Mouse (Mus musculus) hindbrain, embryonic 12.5 days (tissue): ENCODE results near the gene Tmem258. TPM values are rescaled to one million over a fixed set of nuclear protein-coding genes. Genes with fewer than 3 reads are reported as not detected.
"Not testable (repeated sequence)": the region's sequence is repeated elsewhere in the genome, so short reads cannot be mapped to it uniquely, and the experiment has no call there.

Experiments
- ATAC-seq: fragments of 200-750 bp; cut with Nextera tagmentation; 2 replicates; pipeline ENCODE4 v1.8.0; 2017; ENCODE audit warnings: moderate TSS enrichment; ENCODE audit not compliant: low FRiP score
- H3K27ac ChIP-seq: fragments of 300-500 bp; sonication (generic); 2 replicates; pipeline ENCODE4 v1.5.1; 2016; ENCODE audit warnings: mild to moderate bottlenecking
- H3K27me3 ChIP-seq: fragments of 300-500 bp; sonication (generic); 2 replicates; pipeline ENCODE4 v1.6.1; 2016; ENCODE audit warnings: mild to moderate bottlenecking
- H3K36me3 ChIP-seq: fragments of 300-500 bp; sonication (generic); 2 replicates; pipeline ENCODE4 v1.6.1; 2016; ENCODE audit warnings: mild to moderate bottlenecking
- H3K4me1 ChIP-seq: fragments of 300-500 bp; sonication (generic); 2 replicates; pipeline ENCODE4 v1.6.1; 2016
- H3K4me2 ChIP-seq: fragments of 300-500 bp; sonication (generic); replicated peaks from 2 replicates; pipeline ENCODE4 v1.6.1; 2016; ENCODE audit warnings: mild to moderate bottlenecking
- H3K4me3 ChIP-seq: fragments of 300-500 bp; sonication (generic); 2 replicates; pipeline ENCODE4 v1.5.1; 2016; ENCODE audit warnings: mild to moderate bottlenecking
- H3K9ac ChIP-seq: fragments of 300-500 bp; sonication (generic); 2 replicates; pipeline ENCODE4 v1.6.1; 2016; ENCODE audit warnings: mild to moderate bottlenecking, moderate library complexity
- H3K9me3 ChIP-seq: fragments of 300-500 bp; sonication (generic); replicated peaks from 2 replicates; pipeline ENCODE4 v1.6.1; 2016; ENCODE audit warnings: mild to moderate bottlenecking
- WGBS: fragments of 180-500 bp; shearing (Covaris S2); methylation state at CpG from one replicate; pipeline ENCODE4 v1.1.7; 2016; 5-methylcytosine and 5-hydroxymethylcytosine counted together
- polyA plus RNA-seq: library from polyadenylated mRNA; unstranded; fragments of >200 nt; fragmentation: Nextera tagmentation; extraction: Ambion mirVana; gene quantifications from 2 replicates; pipeline ENCODE4 v1.2.1, GENCODE M21; 2016

The Tmem258 gene
- 313 and 342 TPM in 2 replicates for polyA plus RNA-seq

- under 1% methylated on average over 40 of the region's 40 CpGs for WGBS
- H3K4me2 ChIP-seq, result peak within 1 kb of the TSS; percentile 86
Observed at GRCm38 (mm10) chr19:10203848-10204615, at the start of gene Tmem258, which contains the start of gene Fen1. TSS of gene Tmem258 (plus strand) at chr19:10204014. TSS of gene Fen1 (minus strand) at chr19:10204169.

GRCm38 (mm10) chr19:10157725-10158124, 46.1 kb upstream of the Tmem258 start:
- WGBS, result 70% methylated on average over 2 of the region's 2 CpGs
- Histone ChIP-seq H3K4me3 (no peak overlapping the region), H3K27ac (no peak overlapping the region), H3K9me3 (no peaks in the 10 kb centered on the region), H3K9ac (no peak overlapping the region), H3K27me3 (no peaks in the 10 kb centered on the region), H3K4me2 (no peak overlapping the region), H3K36me3 (no peaks in the 10 kb centered on the region), H3K4me1 (no peaks in the 10 kb centered on the region)
- ATAC-seq, result no peak

More at GRCm38 (mm10) chr19:10203848-10204615, at the start of gene Tmem258, which contains the start of gene Fen1:
- H3K4me3 ChIP-seq, result peak within 1 kb of the TSS; percentile 82
- no peaks in the 10 kb centered on the region for H3K27me3 ChIP-seq
- no peaks in the 10 kb centered on the region for H3K9me3 ChIP-seq
- peak within 1 kb of the TSS; percentile 73 for H3K27ac ChIP-seq
- ATAC-seq, result peak; percentile 92
- peak within 1 kb of the TSS; percentile 80 for H3K9ac ChIP-seq
- H3K36me3 ChIP-seq, result peaks cover 49% of the 10 kb centered on the region
- peaks cover 17% of the 10 kb centered on the region for H3K4me1 ChIP-seq

- H3K4me3 ChIP-seq, result no peak overlapping the region
- H3K4me2 ChIP-seq, result no peak overlapping the region
- H3K36me3 ChIP-seq, result no peaks in the 10 kb centered on the region
- no peak for ATAC-seq
- no peaks in the 10 kb centered on the region for H3K9me3 ChIP-seq
- H3K27me3 ChIP-seq, result no peaks in the 10 kb centered on the region
- H3K9ac ChIP-seq, result no peak overlapping the region
- H3K27ac ChIP-seq, result no peak overlapping the region
- H3K4me1 ChIP-seq, result no peaks in the 10 kb centered on the region
- WGBS, result 86% methylated on average over 3 of the region's 3 CpGs
Observed at GRCm38 (mm10) chr19:10163896-10164295, 39.9 kb upstream of the Tmem258 start.

- not testable (repeated sequence) for H3K4me2 ChIP-seq, H3K36me3 ChIP-seq, H3K27ac ChIP-seq, H3K9me3 ChIP-seq, H3K4me3 ChIP-seq, H3K27me3 ChIP-seq, H3K4me1 ChIP-seq, ATAC-seq, H3K9ac ChIP-seq
- 90% methylated on average over 4 of the region's 4 CpGs for WGBS
Observed at GRCm38 (mm10) chr19:10165928-10166327, 37.9 kb upstream of the Tmem258 start.

GRCm38 (mm10) chr19:10167112-10167511, 36.7 kb upstream of the Tmem258 start:
- Histone ChIP-seq H3K4me3 (no peak overlapping the region), H3K9me3 (no peaks in the 10 kb centered on the region), H3K4me1 (no peaks in the 10 kb centered on the region), H3K27ac (no peak overlapping the region), H3K9ac (no peak overlapping the region), H3K27me3 (no peaks in the 10 kb centered on the region), H3K4me2 (no peak overlapping the region), H3K36me3 (no peaks in the 10 kb centered on the region)
- no peak for ATAC-seq
- WGBS, result 85% methylated on average over 4 of the region's 4 CpGs

DNA sequence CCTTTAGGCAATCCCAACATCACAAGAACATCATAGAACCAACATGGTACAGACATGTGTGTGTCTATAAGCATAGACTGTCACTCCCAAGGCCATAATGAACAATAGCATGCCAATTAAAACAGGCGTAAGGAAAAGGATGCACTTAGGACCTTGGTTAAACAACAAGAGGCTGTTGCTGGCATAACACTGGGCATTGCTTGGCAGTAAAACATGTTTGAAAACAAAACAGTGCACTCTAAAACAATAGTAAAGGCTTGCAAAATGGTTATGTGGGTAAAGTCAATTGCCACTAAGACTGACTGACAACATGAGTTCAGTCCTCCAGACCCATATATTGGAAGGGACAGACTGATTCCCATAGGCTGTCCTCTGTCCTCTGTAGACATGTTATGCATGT, 35.9 kb upstream of the Tmem258 start:
- ATAC-seq, result no peak
- H3K4me1 ChIP-seq, result no peaks in the 10 kb centered on the region
- H3K27me3 ChIP-seq, result no peaks in the 10 kb centered on the region
- H3K27ac ChIP-seq, result no peak overlapping the region
- H3K9me3 ChIP-seq, result no peaks in the 10 kb centered on the region
- no peaks in the 10 kb centered on the region for H3K36me3 ChIP-seq
- H3K4me3 ChIP-seq, result no peak overlapping the region
- H3K4me2 ChIP-seq, result no peak overlapping the region
- WGBS, result 87% methylated on average over 1 of the region's 1 CpGs
- H3K9ac ChIP-seq, result no peak overlapping the region

- H3K9me3 ChIP-seq, result no peaks in the 10 kb centered on the region
- H3K4me3 ChIP-seq, result no peak overlapping the region
- H3K27ac ChIP-seq, result no peak overlapping the region
- H3K4me2 ChIP-seq, result no peak overlapping the region
- no peaks in the 10 kb centered on the region for H3K4me1 ChIP-seq
- 88% methylated on average over 3 of the region's 3 CpGs for WGBS
- no peaks in the 10 kb centered on the region for H3K36me3 ChIP-seq
- H3K9ac ChIP-seq, result no peak overlapping the region
- no peak for ATAC-seq
- H3K27me3 ChIP-seq, result no peaks in the 10 kb centered on the region
Observed at GRCm38 (mm10) chr19:10168441-10168840, 35.4 kb upstream of the Tmem258 start.

DNA sequence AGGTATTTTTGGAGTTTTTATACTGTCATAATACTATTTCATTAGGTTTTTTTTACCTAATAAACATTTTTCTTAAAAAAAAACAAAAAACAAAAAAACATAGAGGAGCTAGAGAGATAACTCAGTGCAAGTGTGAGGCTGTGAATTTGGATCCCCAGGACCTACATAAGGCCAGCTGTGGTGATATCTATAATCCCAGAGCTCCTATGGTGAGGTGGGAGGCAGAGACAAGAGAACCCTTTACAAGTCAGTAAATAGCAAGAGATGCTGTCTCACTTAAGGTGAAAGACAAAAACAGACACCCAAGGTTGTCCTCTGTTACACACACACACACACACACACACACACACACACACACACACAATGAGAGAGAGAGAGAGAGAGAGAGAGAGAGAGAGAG, 34.6 kb upstream of the Tmem258 start:
- ATAC-seq, result no peak
- Histone ChIP-seq H3K4me3 (no peak overlapping the region), H3K27me3 (no peaks in the 10 kb centered on the region), H3K36me3 (no peaks in the 10 kb centered on the region), H3K4me1 (no peaks in the 10 kb centered on the region), H3K9ac (no peak overlapping the region), H3K27ac (no peak overlapping the region), H3K9me3 (no peaks in the 10 kb centered on the region), H3K4me2 (no peak overlapping the region)

GRCm38 (mm10) chr19:10169692-10170330, 34.0 kb upstream of the Tmem258 start:
- 84% methylated on average over 3 of the region's 3 CpGs for WGBS
- H3K4me2 ChIP-seq, H3K4me3 ChIP-seq, H3K36me3 ChIP-seq, H3K9ac ChIP-seq, H3K27ac ChIP-seq, H3K4me1 ChIP-seq, H3K9me3 ChIP-seq, ATAC-seq, H3K27me3 ChIP-seq: not testable (repeated sequence)

DNA sequence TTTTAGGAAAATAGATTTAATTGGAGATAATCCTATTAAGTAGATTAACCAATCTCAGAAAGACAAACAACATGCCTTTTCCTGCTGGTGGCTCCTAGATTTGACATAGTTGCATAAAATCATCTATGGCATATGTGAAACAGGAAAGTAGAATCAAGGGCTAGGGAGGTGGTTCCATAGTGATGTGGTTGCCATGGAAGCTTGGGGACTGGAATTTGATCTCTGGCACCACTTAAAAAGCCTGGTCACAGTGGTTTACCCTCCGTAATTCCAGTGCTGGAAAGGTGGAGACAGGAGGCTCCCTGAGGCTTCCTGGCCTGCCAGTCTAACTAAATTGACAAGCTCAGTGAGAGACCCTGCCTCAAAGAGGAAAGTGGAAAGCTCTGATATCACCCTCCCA, 33.3 kb upstream of the Tmem258 start:
- Histone ChIP-seq H3K4me1 (no peaks in the 10 kb centered on the region), H3K9ac (no peak overlapping the region), H3K27me3 (no peaks in the 10 kb centered on the region), H3K36me3 (no peaks in the 10 kb centered on the region), H3K4me3 (no peak overlapping the region), H3K9me3 (no peaks in the 10 kb centered on the region), H3K4me2 (no peak overlapping the region), H3K27ac (no peak overlapping the region)
- 12% methylated on average over 1 of the region's 1 CpGs for WGBS
- no peak for ATAC-seq

DNA sequence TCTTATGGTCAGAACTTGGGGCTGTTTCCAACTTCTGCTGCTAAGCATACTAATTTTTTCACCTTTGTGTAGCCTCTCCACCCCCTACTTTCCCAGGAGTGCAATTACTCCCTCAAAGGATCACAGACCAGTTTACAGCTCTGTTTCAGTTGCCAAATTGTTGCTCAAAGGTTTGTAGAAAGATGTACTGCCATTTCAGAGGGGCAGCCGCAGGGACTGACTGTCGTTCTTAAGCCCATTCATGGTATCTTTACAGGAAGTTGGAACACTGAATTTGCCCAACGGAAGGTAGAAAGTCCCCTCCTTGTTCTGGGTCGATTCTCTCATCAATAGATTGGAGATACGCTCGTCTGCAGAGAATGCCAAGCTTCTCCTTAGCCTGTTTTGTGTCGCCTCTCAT, 32.5 kb upstream of the Tmem258 start:
- Histone ChIP-seq H3K9me3 (no peaks in the 10 kb centered on the region), H3K4me1 (no peaks in the 10 kb centered on the region), H3K27me3 (no peaks in the 10 kb centered on the region), H3K4me3 (no peak overlapping the region), H3K27ac (no peak overlapping the region), H3K36me3 (no peaks in the 10 kb centered on the region), H3K9ac (no peak overlapping the region), H3K4me2 (no peak overlapping the region)
- no peak for ATAC-seq
- WGBS, result 88% methylated on average over 7 of the region's 7 CpGs

DNA sequence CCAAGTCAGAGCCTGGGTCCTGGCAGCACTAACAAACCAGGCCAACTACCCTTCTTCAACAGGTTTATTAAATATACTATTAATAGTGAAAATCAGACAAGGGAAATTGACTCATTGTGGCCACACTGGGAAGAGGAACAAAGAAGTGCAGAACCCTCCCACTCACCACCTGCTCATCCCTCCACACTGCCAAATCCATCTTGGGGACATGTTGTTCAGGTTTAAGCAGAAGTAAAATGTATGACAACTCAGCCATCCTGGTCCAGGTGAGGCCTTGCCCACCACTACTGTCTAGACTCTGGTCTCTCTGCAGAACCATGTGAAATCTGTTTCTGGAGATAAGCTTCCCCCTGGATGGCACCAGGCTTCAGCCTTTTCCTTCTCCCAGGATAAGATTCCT, 32.0 kb upstream of the Tmem258 start:
- no peak overlapping the region for H3K4me2 ChIP-seq
- no peak overlapping the region for H3K27ac ChIP-seq
- no peaks in the 10 kb centered on the region for H3K9me3 ChIP-seq
- no peaks in the 10 kb centered on the region for H3K4me1 ChIP-seq
- no peak overlapping the region for H3K4me3 ChIP-seq
- H3K36me3 ChIP-seq, result no peaks in the 10 kb centered on the region
- ATAC-seq, result no peak
- no peaks in the 10 kb centered on the region for H3K27me3 ChIP-seq
- no peak overlapping the region for H3K9ac ChIP-seq
